Mouse (Mus musculus) embryonic facial prominence, embryonic 12.5 days (tissue): Measurements from ENCODE around the gene Mpp2. TPM values are rescaled to one million over a fixed set of nuclear protein-coding genes. Genes with fewer than 3 reads are reported as not detected.

Experiments used
- ATAC-seq: fragments of 200-750 bp; cut with Nextera tagmentation; 2 replicates; pipeline ENCODE4 v1.8.0; 2017; ENCODE audit not compliant: insufficient number of reproducible peaks, insufficient read depth, low FRiP score, low TSS enrichment
- H3K27ac ChIP-seq: fragments of 300-500 bp; sonication (generic); 2 replicates; pipeline ENCODE4 v1.5.1; 2016; ENCODE audit warnings: mild to moderate bottlenecking
- H3K27me3 ChIP-seq: fragments of 300-500 bp; sonication (generic); 2 replicates; pipeline ENCODE4 v1.6.1; 2016; ENCODE audit warnings: mild to moderate bottlenecking, moderate library complexity
- H3K36me3 ChIP-seq: fragments of 300-500 bp; sonication (generic); 2 replicates; pipeline ENCODE4 v1.6.1; 2016; ENCODE audit warnings: mild to moderate bottlenecking
- H3K4me1 ChIP-seq: fragments of 300-500 bp; sonication (generic); 2 replicates; pipeline ENCODE4 v1.6.1; 2016
- H3K4me2 ChIP-seq: fragments of 300-500 bp; sonication (generic); replicated peaks from 2 replicates; pipeline ENCODE4 v1.6.1; 2016; ENCODE audit warnings: mild to moderate bottlenecking, moderate library complexity
- H3K4me3 ChIP-seq: fragments of 300-500 bp; sonication (generic); 2 replicates; pipeline ENCODE4 v1.5.1; 2016; ENCODE audit warnings: mild to moderate bottlenecking
- H3K9ac ChIP-seq: fragments of 300-500 bp; sonication (generic); 2 replicates; pipeline ENCODE4 v1.6.1; 2016; ENCODE audit warnings: mild to moderate bottlenecking, moderate library complexity
- H3K9me3 ChIP-seq: fragments of 300-500 bp; sonication (generic); 2 replicates; pipeline ENCODE4 v1.6.1; 2016; ENCODE audit warnings: mild to moderate bottlenecking, moderate library complexity
- WGBS: fragments of 180-500 bp; shearing (Covaris S2); methylation state at CpG from one replicate; pipeline ENCODE4 v1.1.7; 2016; 5-methylcytosine and 5-hydroxymethylcytosine counted together
- polyA plus RNA-seq: library from polyadenylated mRNA; unstranded; fragments of >200 nt; fragmentation: Nextera tagmentation; extraction: Ambion mirVana; gene quantifications from 2 replicates; pipeline ENCODE4 v1.2.1, GENCODE M21; 2016

The Mpp2 gene
- 12.7 and 12.8 TPM in 2 replicates for polyA plus RNA-seq

DNA sequence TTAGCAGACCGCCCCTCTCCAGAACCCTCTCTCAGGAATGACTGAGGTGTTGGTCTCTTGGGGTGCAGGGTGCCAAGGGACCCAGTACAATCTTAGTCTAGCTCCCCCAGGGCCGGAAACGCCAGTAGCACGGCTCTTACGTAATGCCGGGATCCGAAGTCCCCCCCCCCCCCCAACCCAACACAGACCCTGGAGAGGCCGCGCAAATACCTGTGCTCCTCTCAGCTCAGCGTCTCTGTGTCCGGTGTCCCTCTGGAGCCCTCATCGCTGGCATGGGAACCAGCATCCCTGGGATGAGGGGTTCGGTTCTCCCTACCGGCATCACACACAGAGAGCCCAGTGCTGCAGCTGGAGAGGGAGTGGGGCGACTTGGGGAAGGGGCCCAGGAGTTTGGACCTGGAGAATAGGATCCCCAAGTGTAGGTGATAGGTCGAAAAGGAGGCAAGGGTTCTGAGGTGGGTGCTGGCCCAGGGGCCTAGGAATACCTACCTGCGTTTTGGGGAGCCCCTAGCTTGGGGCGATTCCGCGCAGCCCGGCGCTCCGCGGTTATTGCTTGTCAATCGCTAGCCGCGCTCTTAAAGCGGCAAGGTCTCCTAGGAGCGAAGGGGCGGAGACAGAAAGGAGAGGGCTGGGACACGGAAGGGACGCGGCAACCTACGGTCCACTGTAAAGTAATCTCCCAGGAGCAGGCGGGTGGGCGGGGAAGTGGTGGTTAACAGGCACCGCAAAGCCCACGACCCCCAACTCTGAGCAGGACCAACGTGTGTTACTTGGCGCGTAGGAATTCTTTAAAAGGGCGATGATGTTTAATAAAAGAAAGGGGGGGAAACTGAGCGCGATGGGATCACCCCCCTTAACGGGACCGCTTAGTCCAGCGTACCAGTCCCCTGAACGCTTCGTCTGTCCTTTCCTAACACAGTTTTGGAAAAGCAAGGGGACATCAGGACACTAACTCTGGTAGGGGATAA lies at the start of gene Mpp2:
Mpp2 (minus strand) TSS at position 585 of the 968 bp plus-strand sequence.
- H3K9me3 ChIP-seq = no peaks in the 10 kb centered on the region
- ATAC-seq = peak; percentile 62
- H3K4me2 ChIP-seq = peak within 1 kb of the TSS; percentile 74
- under 1% methylated on average over 49 of the region's 49 CpGs for WGBS
- H3K27ac ChIP-seq = peak within 1 kb of the TSS; percentile 90
- peaks cover 3% of the 10 kb centered on the region; the same call in 1 of the 2 replicates for H3K36me3 ChIP-seq
- peak within 1 kb of the TSS; percentile 71 for H3K4me3 ChIP-seq
- H3K9ac ChIP-seq = peak within 1 kb of the TSS; percentile 71
- peaks cover 19% of the 10 kb centered on the region for H3K4me1 ChIP-seq
- no peaks in the 10 kb centered on the region for H3K27me3 ChIP-seq

DNA sequence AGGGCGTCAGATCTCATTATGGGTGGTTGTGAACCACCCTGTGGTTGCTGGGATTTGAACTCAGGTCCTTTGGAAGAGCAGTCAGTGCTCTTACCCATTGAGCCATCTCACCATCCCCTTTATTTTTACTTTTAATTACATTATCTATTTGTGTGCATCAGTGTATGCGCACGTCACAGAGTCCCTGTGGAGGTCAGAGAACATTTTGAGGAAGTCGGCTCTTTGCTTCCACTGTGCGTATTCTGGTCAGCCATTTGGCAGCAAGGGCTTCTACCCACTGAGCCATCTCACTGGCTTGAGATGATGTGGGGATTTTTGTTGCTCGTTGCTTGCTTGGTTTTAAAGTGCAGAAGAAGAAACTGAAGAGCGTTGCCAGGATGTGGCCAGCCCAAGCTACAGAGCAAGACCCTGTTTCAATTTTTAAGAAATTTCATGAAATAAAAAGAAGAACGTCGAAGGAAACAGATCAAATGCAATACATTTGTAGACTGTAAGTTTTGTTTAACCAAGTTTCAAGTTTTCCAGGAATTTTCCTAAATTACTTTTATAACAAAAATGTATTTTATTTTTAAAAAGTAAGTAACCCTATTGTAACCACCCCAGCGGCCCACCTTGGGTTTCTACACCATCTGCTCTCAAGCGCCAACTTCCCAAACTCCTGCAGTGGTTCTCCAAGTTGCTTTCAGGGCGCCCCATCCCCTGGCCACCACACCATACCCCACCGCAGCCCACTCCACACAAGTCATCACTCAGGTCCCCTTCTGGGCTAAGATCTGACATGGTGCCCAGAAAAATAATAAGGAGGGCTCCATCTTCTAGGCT lies 49.5 kb upstream of the Mpp2 start:
- no peak for ATAC-seq
- Histone ChIP-seq H3K4me3 (peak overlapping the region; percentile 15; the same call in 1 of the 2 replicates), H3K36me3 (no peaks in the 10 kb centered on the region), H3K27ac (no peak overlapping the region), H3K9me3 (no peaks in the 10 kb centered on the region), H3K27me3 (peaks cover 8% of the 10 kb centered on the region; the same call in 1 of the 2 replicates), H3K9ac (no peak overlapping the region), H3K4me1 (peaks cover 8% of the 10 kb centered on the region), H3K4me2 (peak overlapping the region; percentile 44)
- 40% methylated on average over 13 of the region's 13 CpGs for WGBS

DNA sequence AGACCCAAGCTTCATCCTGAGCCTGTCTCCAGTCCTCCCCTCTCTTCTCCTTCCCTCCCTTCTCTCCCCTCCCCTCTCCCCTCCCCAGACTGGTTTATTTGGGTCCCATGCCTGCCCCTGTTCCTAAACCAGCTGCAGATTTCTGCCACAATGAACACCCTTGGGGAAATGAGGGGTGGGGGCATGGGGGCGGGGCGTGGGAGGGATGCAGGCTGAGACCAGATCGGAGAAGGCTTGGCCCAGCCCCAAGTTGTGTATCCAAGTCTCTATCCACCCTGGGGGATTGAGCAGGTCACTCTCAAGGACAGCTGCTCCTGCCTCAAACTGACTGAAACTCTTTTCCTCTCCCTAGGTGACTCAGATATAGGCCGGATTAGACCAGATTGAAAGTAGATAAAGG lies 46.2 kb upstream of the Mpp2 start:
- 31% methylated on average over 4 of the region's 4 CpGs for WGBS
- ATAC-seq = no peak
- Histone ChIP-seq H3K27me3 (peaks cover 6% of the 10 kb centered on the region; the same call in 1 of the 2 replicates), H3K4me2 (no peak overlapping the region), H3K4me3 (no peak overlapping the region), H3K27ac (no peak overlapping the region), H3K9ac (no peak overlapping the region), H3K36me3 (no peaks in the 10 kb centered on the region), H3K4me1 (peaks cover 8% of the 10 kb centered on the region), H3K9me3 (no peaks in the 10 kb centered on the region)

DNA sequence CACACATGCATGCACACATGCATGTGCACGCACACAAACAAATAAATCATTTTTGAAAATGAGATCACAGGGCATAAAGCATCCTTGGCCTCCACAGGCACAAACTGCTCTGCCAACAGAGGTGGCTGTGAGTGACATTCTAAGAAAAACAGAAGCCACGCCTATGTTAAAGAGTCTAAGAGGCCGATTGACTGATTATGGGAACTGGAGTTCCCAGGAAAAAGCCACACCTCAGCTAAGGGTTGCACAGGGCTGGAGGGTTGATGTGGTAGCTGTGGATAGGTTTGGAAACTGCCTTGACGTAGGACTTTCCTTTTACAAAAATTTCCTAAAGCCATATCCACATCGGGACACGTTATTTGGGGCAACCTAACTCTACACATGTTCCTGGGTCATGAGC lies 29.1 kb upstream of the Mpp2 start:
- Histone ChIP-seq H3K4me1 (no peaks in the 10 kb centered on the region), H3K9ac (no peak overlapping the region), H3K9me3 (peaks cover 5% of the 10 kb centered on the region; the same call in 1 of the 2 replicates), H3K4me2 (no peak overlapping the region), H3K27ac (no peak overlapping the region), H3K4me3 (no peak overlapping the region), H3K36me3 (no peaks in the 10 kb centered on the region), H3K27me3 (no peaks in the 10 kb centered on the region)
- ATAC-seq = no peak
- WGBS = 79% methylated on average over 6 of the region's 6 CpGs

DNA sequence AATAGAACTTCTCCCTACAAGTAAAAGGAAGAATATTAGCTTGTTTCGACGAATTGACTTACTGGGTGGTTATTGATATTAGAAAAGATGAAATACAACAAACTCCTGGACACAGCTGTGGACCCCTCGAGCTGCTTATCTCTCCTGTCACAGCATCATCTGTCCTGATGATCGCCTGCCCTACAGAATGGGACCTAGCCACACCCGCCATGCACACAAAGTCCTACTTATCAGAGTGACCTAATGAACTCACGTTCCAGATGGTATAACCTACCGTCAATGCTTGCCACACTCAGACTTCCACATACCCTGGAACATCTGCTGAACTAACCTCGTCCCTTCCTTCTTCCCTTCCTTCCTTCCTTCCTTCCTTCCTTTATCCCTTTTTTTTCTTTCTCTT lies 27.9 kb upstream of the Mpp2 start:
- Histone ChIP-seq H3K4me3 (no peak overlapping the region), H3K27me3 (no peaks in the 10 kb centered on the region), H3K36me3 (no peaks in the 10 kb centered on the region), H3K4me2 (no peak overlapping the region), H3K9ac (no peak overlapping the region), H3K27ac (no peak overlapping the region), H3K9me3 (peaks cover 5% of the 10 kb centered on the region; the same call in 1 of the 2 replicates), H3K4me1 (no peaks in the 10 kb centered on the region)
- whole genome bisulfite sequencing = 80% methylated on average over 8 of the region's 8 CpGs
- no peak for ATAC-seq

DNA sequence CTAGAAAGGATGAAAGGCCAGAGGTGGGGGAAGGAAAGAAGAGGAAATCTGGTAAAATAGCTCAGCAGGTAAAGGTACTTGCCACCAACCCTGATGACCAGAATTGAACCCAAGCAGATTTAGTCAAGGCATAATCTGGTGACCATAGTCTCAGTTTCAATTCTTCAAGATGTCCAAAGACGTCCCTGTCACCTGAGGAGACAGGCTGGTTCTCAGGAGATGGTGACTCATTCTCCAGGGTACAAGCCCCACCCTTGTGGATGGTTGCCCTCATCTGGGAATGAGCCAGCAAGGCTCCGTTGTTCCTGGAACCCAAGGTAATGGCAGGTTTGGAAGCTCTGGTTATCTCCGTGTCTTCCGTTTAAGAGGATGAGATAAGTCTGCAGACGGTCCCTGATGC lies 23.3 kb upstream of the Mpp2 start:
- 79% methylated on average over 5 of the region's 5 CpGs for WGBS
- Histone ChIP-seq H3K4me1 (peaks cover 11% of the 10 kb centered on the region), H3K4me3 (no peak overlapping the region), H3K9me3 (no peaks in the 10 kb centered on the region), H3K9ac (no peak overlapping the region), H3K27me3 (peaks cover 32% of the 10 kb centered on the region), H3K4me2 (no peak overlapping the region), H3K36me3 (no peaks in the 10 kb centered on the region), H3K27ac (no peak overlapping the region)
- ATAC-seq = no peak

DNA sequence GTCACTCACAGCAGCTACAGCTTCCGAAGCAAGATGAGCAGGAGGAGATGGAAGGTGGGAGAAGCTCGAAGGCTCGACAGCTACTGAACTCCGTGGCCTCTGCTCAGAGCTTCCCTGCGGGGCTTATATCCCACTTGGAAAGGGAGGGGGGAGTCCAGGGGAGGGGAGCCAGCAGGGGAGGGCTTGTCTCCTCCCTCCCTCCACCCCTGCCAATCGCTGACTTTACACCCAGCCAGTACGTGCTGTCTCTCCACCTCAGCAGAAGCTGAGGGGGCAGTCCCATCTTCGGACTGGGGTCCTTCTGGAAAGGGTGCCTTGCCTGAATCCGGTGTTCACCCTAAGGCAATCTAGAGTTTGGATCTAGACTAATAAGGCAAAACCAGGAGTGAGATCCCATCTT lies 19.4 kb upstream of the Mpp2 start, which contains the start of gene Pyy:
Pyy (minus strand) TSS at position 101 of the 400 bp plus-strand sequence.
- H3K4me2 ChIP-seq = peak within 1 kb of the TSS; percentile 29
- 9% methylated on average over 9 of the region's 9 CpGs for WGBS
- peaks cover 66% of the 10 kb centered on the region for H3K27me3 ChIP-seq
- peaks cover 11% of the 10 kb centered on the region for H3K4me1 ChIP-seq
- no peak within 1 kb of the TSS for H3K9ac ChIP-seq
- H3K4me3 ChIP-seq = peak within 1 kb of the TSS; percentile 17; the same call in 1 of the 2 replicates
- ATAC-seq = no peak
- H3K36me3 ChIP-seq = no peaks in the 10 kb centered on the region
- H3K9me3 ChIP-seq = no peaks in the 10 kb centered on the region
- H3K27ac ChIP-seq = no peak within 1 kb of the TSS

DNA sequence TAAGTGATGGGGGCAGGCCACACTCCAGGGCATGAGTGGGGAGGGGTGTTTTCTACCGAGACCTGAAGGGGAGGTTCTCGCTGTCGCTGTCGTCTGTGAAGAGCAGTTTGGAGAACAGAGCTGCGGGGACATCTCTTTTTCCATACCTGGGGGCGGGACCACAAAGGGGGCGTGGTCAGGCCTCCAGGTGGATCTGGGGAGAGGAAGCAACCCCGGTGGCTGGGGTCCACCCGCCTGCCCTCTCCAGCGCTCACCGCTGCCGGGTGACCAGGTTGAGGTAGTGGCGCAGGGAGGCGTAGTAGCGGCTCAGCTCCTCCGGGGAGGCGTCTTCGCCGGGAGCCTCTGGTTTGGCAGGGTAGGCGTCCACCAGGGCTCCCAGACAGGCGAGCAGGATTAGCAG lies 18.6 kb upstream of the Mpp2 start:
- no peak overlapping the region for H3K9ac ChIP-seq
- peak overlapping the region; percentile 17; the same call in 1 of the 2 replicates for H3K4me3 ChIP-seq
- H3K9me3 ChIP-seq = no peaks in the 10 kb centered on the region
- H3K27ac ChIP-seq = no peak overlapping the region
- H3K27me3 ChIP-seq = peaks cover 69% of the 10 kb centered on the region
- ATAC-seq = no peak
- H3K4me1 ChIP-seq = peaks cover 16% of the 10 kb centered on the region
- H3K36me3 ChIP-seq = no peaks in the 10 kb centered on the region
- peak overlapping the region; percentile 29 for H3K4me2 ChIP-seq
- WGBS = 2% methylated on average over 21 of the region's 21 CpGs

DNA sequence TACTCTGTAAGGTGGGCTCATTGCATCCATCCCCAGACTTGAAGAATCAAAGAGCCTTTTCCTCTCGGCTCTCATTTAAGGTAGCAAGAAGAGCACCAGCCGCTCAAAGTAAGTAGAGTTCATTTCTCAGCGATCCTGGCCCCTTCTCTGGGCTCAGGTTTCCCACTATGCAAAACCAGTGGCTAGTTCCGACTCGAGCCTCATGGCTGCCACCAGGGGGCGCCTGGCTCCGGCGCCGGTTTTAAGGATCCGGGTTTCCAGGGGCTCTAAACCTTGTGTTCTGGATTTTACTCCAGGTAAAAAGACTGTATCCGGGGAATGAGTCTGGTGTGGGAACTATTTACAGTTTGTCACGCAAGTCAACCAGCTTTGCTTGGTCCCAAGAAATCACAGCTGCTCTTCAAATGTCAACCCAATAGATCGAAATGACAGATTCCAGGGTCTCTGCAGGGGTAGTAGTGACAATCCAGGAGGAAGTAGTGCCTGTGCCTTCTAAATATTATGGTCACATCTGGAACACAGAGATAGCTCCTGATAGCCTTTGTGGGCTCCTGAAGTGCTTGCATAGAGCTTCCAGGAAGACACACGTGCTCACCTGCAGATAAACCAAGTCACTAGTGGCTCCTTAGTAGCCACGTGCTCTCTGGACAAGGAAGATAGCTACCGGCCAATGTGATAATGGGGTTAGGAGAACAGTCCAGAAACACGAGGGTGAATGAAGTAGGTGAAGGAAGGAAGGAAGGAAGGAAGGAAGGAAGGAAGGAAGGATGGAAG lies 14.4 kb upstream of the Mpp2 start:
- peaks cover 15% of the 10 kb centered on the region for H3K4me1 ChIP-seq
- ATAC-seq = no peak
- H3K9me3 ChIP-seq = no peaks in the 10 kb centered on the region
- no peak overlapping the region for H3K27ac ChIP-seq
- no peak overlapping the region for H3K4me3 ChIP-seq
- H3K36me3 ChIP-seq = no peaks in the 10 kb centered on the region
- no peak overlapping the region for H3K4me2 ChIP-seq
- WGBS = 19% methylated on average over 17 of the region's 17 CpGs
- peaks cover 69% of the 10 kb centered on the region for H3K27me3 ChIP-seq
- H3K9ac ChIP-seq = no peak overlapping the region

DNA sequence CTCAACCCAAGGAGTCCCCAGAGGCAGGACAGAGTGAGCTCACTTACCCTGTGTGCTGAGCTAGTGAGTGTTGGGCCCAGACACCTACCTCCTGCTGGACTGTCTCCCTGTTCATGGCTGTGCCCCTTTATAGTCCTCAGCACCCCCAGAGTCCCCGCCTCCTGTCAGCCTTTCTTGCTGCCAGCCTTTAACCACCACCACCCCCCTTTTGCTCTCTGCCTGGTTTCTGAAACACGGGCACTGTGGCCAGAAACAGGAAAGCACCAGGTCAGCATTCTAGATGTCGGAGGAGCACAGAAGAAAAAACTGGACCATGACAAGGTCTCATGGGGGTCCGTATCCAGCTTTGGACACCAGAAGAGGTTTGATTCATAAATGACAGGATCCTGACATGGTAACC lies 12.9 kb upstream of the Mpp2 start, which contains the start of gene Ppy:
Ppy (minus strand) TSS at position 101 of the 400 bp plus-strand sequence.
- no peak within 1 kb of the TSS for H3K27ac ChIP-seq
- no peaks in the 10 kb centered on the region for H3K9me3 ChIP-seq
- H3K4me2 ChIP-seq = no peak within 1 kb of the TSS
- H3K9ac ChIP-seq = no peak within 1 kb of the TSS
- H3K4me1 ChIP-seq = peaks cover 12% of the 10 kb centered on the region; the same call in 1 of the 2 replicates
- no peak within 1 kb of the TSS for H3K4me3 ChIP-seq
- peaks cover 55% of the 10 kb centered on the region for H3K27me3 ChIP-seq
- ATAC-seq = no peak
- no peaks in the 10 kb centered on the region for H3K36me3 ChIP-seq
- WGBS = 76% methylated on average over 4 of the region's 4 CpGs
